Mouse (Mus musculus): Measurements from ENCODE around the gene Ncapg2.

DNA sequence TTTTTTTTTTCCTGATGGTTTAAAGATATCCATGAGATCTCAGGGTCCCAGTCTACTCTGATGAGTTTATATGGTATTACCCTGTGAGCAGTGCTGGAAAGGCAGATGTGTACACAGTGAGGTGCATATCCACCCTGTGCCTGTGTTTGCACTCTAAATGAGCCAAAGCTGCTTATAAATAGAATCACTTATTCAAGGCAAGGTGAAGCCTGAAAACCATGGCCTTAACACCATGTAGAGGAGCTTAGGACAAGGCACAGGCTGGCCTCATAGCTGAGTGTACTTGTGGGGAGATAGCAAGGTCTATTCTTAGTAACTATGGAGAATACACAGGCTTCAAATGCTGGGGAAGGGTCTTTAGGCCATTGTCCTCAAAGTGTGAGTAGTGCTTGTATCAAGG is 93.5 kb downstream of the Ncapg2 start:
- TF ChIP-seq CTCF (conservative IDR thresholded peaks at IDR 0.05; ENCODE audit: low read length) (no peak), NANOG (IDR thresholded peaks at IDR 0.05; ENCODE audit: borderline replicate concordance, low read length) (no peak)
